Mouse (Mus musculus) bone marrow macrophage, adult 2 months (primary cell): Measurements from ENCODE around the gene Ppp1r14c. TPM values are rescaled to one million over a fixed set of nuclear protein-coding genes. Genes with fewer than 3 reads are reported as not detected.

Experiments
- H3K27ac ChIP-seq: 2 replicates; pipeline ENCODE4 v1.5.1; 2012; ENCODE audit warnings: low read depth, low read length; ENCODE audit not compliant: insufficient read depth
- H3K4me1 ChIP-seq: 2 replicates; pipeline ENCODE4 v1.6.1; 2012; ENCODE audit warnings: low read length; ENCODE audit not compliant: control insufficient read depth, insufficient read depth
- H3K4me3 ChIP-seq: 2 replicates; pipeline ENCODE4 v1.5.1; 2012; ENCODE audit warnings: mild to moderate bottlenecking, low read length, moderate library complexity; ENCODE audit not compliant: insufficient read depth
- CTCF ChIP-seq: IDR thresholded peaks from 2 replicates; pipeline ENCODE4 v1.5.1; 2012; ENCODE audit warnings: low read depth, mild to moderate bottlenecking, low read length, moderate library complexity
- POLR2A ChIP-seq: IDR thresholded peaks from 2 replicates; pipeline ENCODE4 v1.6.1; 2012; ENCODE audit warnings: mild to moderate bottlenecking, low read depth, low read length, borderline replicate concordance
- polyA plus RNA-seq: library from polyadenylated mRNA; stranded (reverse); fragments of >200 nt; gene quantifications from 2 replicates; pipeline ENCODE4 v1.2.4, GENCODE M21; 2012; ENCODE audit not compliant: missing spikeins, insufficient read depth, insufficient read length

Gene Ppp1r14c
- polyA plus RNA-seq, 1 experiment = 0.46 TPM

- Histone ChIP-seq H3K4me3 (peak overlapping the region; percentile 33), H3K27ac (no peak overlapping the region), H3K4me1 (no peaks in the 10 kb centered on the region)
- TF ChIP-seq POLR2A = no peak
- no peak for TF ChIP-seq CTCF
Observed at GRCm38 (mm10) chr10:3366870-3367431, 1.1 kb downstream of the Ppp1r14c start.

GRCm38 (mm10) chr10:3367440-3367839 is 1.6 kb downstream of the Ppp1r14c start:
- no peak overlapping the region for H3K4me3 ChIP-seq
- TF ChIP-seq POLR2A = no peak
- TF ChIP-seq CTCF = no peak
- H3K4me1 ChIP-seq = no peaks in the 10 kb centered on the region
- no peak overlapping the region for H3K27ac ChIP-seq

- Histone ChIP-seq H3K27ac (no peak overlapping the region), H3K4me3 (no peak overlapping the region), H3K4me1 (no peaks in the 10 kb centered on the region)
- TF ChIP-seq CTCF (no peak), POLR2A (no peak)
Observed at GRCm38 (mm10) chr10:3383176-3383575, 17.3 kb downstream of the Ppp1r14c start.

GRCm38 (mm10) chr10:3392251-3392650 is 26.4 kb downstream of the Ppp1r14c start:
- TF ChIP-seq POLR2A = no peak
- TF ChIP-seq CTCF = no peak
- no peaks in the 10 kb centered on the region for H3K4me1 ChIP-seq
- H3K4me3 ChIP-seq = no peak overlapping the region
- H3K27ac ChIP-seq = no peak overlapping the region

GRCm38 (mm10) chr10:3393548-3393947 is 27.7 kb downstream of the Ppp1r14c start:
- no peak overlapping the region for H3K27ac ChIP-seq
- no peaks in the 10 kb centered on the region for H3K4me1 ChIP-seq
- no peak for TF ChIP-seq CTCF
- no peak for TF ChIP-seq POLR2A
- H3K4me3 ChIP-seq = no peak overlapping the region

GRCm38 (mm10) chr10:3394193-3394592 is 28.3 kb downstream of the Ppp1r14c start:
- no peak overlapping the region for H3K27ac ChIP-seq

GRCm38 (mm10) chr10:3394671-3395288 is 28.9 kb downstream of the Ppp1r14c start:
- TF ChIP-seq CTCF (no peak), POLR2A (no peak)
- Histone ChIP-seq H3K4me3 (no peak overlapping the region), H3K4me1 (no peaks in the 10 kb centered on the region), H3K27ac (no peak overlapping the region)

More at GRCm38 (mm10) chr10:3394193-3394592, 28.3 kb downstream of the Ppp1r14c start:
- H3K4me1 ChIP-seq = no peaks in the 10 kb centered on the region
- H3K4me3 ChIP-seq = no peak overlapping the region
- TF ChIP-seq POLR2A = no peak

- TF ChIP-seq CTCF = no peak
- no peak for TF ChIP-seq POLR2A
- Histone ChIP-seq H3K4me1 (no peaks in the 10 kb centered on the region), H3K27ac (no peak overlapping the region), H3K4me3 (no peak overlapping the region)
Observed at GRCm38 (mm10) chr10:3395341-3395931, 29.6 kb downstream of the Ppp1r14c start.

GRCm38 (mm10) chr10:3396008-3396795 is 30.3 kb downstream of the Ppp1r14c start:
- TF ChIP-seq CTCF (no peak), POLR2A (no peak)
- no peaks in the 10 kb centered on the region for H3K4me1 ChIP-seq
- no peak overlapping the region for H3K4me3 ChIP-seq
- no peak overlapping the region for H3K27ac ChIP-seq

- Histone ChIP-seq H3K4me1 (no peaks in the 10 kb centered on the region), H3K4me3 (no peak overlapping the region), H3K27ac (no peak overlapping the region)
- TF ChIP-seq POLR2A (no peak), CTCF (no peak)
Observed at GRCm38 (mm10) chr10:3397406-3397805, 31.5 kb downstream of the Ppp1r14c start.
